Mouse (Mus musculus): ENCODE results near the gene Des. TPM values are rescaled to one million over a fixed set of nuclear protein-coding genes. Genes with fewer than 3 reads are reported as not detected.

Gene Des
- total RNA-seq (2022), result 1 to 10 TPM in 3 of 4 experiments, under 1 TPM in 1; 0.89 to 2.9 (median 1.8) TPM

GRCm38 (mm10) chr1:75360112-75361031, at the start of gene Des:
Gene Des, plus strand, starts transcription at chr1:75360329.
- DNase-seq (ENCODE audit: low spot score in 2 of 2), result no peak

- no peak for DNase-seq (ENCODE audit: low spot score in 2 of 2)
Observed at GRCm38 (mm10) chr1:75311694-75312093, 48.4 kb upstream of the Des start.

- DNase-seq (ENCODE audit: low spot score in 2 of 2), result no peak
Observed at GRCm38 (mm10) chr1:75315011-75315410, 45.1 kb upstream of the Des start.

- DNase-seq (ENCODE audit: low spot score in 2 of 2), result no peak
Observed at GRCm38 (mm10) chr1:75315456-75316365, 44.4 kb upstream of the Des start.

GRCm38 (mm10) chr1:75316861-75317240, 43.3 kb upstream of the Des start:
- peak in 1 of 2 experiments; percentile 52 for DNase-seq (ENCODE audit: low spot score in 2 of 2)

- peak; percentile 99 to 100 for DNase-seq (ENCODE audit: low spot score in 2 of 2)
Observed at GRCm38 (mm10) chr1:75317241-75318201, 42.6 kb upstream of the Des start, which contains the start of gene Dnpep. Gene Dnpep, minus strand, starts transcription at chr1:75317990.

- no peak for DNase-seq (ENCODE audit: low spot score in 2 of 2)
Observed at GRCm38 (mm10) chr1:75318301-75318700, 41.8 kb upstream of the Des start.

- DNase-seq (ENCODE audit: low spot score in 2 of 2), result peak in 1 of 2 experiments; percentile 44
Observed at GRCm38 (mm10) chr1:75318736-75319135, 41.4 kb upstream of the Des start.

GRCm38 (mm10) chr1:75319166-75319565, 41.0 kb upstream of the Des start:
- no peak for DNase-seq (ENCODE audit: low spot score in 2 of 2)

- no peak for DNase-seq (ENCODE audit: low spot score in 2 of 2)
Observed at GRCm38 (mm10) chr1:75327461-75327860, 32.7 kb upstream of the Des start.

GRCm38 (mm10) chr1:75331271-75331670, 28.9 kb upstream of the Des start:
- no peak for DNase-seq (ENCODE audit: low spot score in 2 of 2)

GRCm38 (mm10) chr1:75336461-75336860, 23.7 kb upstream of the Des start:
- no peak for DNase-seq (ENCODE audit: low spot score in 2 of 2)

- no peak for DNase-seq (ENCODE audit: low spot score in 2 of 2)
Observed at GRCm38 (mm10) chr1:75337097-75337496, 23.0 kb upstream of the Des start.

GRCm38 (mm10) chr1:75338091-75338694, 21.9 kb upstream of the Des start:
- DNase-seq (ENCODE audit: low spot score in 2 of 2), result no peak

GRCm38 (mm10) chr1:75339337-75339736, 20.8 kb upstream of the Des start:
- DNase-seq (ENCODE audit: low spot score in 2 of 2), result no peak

GRCm38 (mm10) chr1:75340519-75340918, 19.6 kb upstream of the Des start:
- DNase-seq (ENCODE audit: low spot score in 2 of 2), result no peak

- peak in 1 of 2 experiments; percentile 66 for DNase-seq (ENCODE audit: low spot score in 2 of 2)
Observed at GRCm38 (mm10) chr1:75342874-75343416, 17.2 kb upstream of the Des start.

- no peak for DNase-seq (ENCODE audit: low spot score in 2 of 2)
Observed at GRCm38 (mm10) chr1:75344291-75345035, 15.7 kb upstream of the Des start.
